Mouse (Mus musculus): ENCODE results near the gene Plcxd2. TPM values are rescaled to one million over a fixed set of nuclear protein-coding genes. Genes with fewer than 3 reads are reported as not detected.

Gene Plcxd2
- total RNA-seq (2022): under 1 TPM; 0.10 to 0.18 (median 0.15) TPM

DNA sequence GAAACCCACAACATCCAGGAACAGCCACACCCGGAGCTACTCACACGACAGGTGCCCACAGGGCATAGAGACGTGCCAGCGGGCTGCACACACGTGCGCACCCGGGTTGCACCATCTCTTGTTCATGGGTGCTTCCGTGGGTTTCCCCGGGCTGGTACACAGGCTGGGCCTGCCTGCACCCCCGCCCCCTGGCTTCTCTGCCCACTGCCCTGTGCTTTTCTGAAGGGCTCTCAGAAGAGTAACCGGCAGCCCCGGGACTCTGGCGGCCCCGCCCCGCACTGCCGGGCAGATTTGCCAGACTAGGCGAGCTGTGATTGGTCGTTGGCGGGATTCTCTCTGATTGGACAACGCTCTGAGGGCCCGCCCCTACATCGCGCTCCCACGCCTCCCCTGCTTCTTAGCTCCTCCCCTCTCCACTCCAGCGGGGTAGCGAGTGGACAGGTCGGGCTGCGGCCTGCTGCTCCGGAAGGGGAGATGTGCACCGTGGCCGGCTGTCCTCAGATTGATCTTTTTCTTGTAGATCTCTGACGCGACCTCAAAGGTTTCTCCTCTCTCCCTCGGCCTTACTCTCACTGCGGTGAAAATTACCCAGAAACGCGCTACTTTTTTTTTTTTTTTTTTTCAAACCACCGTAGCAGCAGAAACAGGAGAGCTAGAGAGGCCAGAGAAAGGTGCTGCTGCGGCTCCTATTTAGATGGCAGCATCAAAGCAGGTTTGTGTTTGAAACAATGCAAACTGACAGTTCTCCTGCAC, at the start of gene Plcxd2:
Plcxd2 (minus strand) TSS at position 66 of the 753 bp plus-strand sequence.
- peak; percentile 90 for DNase-seq (ENCODE audit: low spot score in 2 of 2)

DNA sequence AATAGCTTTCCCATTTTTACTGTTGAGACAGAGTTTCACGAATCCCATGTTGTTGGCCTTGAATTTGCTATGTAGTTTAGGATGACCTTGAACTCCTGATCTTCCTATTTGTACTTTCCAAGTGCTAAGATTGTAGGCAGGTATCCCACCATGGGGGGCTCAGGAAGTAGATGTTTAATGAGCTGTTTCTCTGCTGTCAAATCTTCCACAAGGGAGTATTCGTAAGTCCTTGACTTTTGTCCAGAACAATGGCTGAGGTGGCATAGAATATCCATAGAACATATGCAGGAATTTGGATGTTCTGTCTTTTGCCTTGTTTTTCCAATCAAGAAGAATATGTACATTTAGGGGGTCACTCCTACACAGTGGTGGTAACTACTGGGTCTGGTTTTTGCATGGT, 36.9 kb upstream of the Plcxd2 start:
- DNase-seq (ENCODE audit: low spot score in 2 of 2): no peak

DNA sequence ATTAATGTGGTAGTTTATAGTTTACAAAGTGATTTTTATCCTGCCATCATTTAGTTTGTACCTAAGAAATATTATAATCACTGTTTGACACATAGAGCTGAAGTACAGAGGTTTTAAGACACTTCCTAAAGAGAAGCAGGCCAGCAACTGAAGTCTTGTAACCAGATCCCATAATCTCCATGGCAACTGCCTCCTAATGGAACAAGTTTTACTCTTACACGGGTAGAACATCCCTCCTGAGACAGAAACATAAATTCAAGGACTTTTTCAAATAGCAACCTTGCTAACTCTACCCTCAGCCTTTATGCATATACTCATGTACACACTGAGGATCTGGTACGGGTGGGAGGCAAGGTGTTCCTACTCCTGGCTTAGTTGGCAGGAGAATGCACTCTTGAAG, 26.2 kb upstream of the Plcxd2 start:
- DNase-seq (ENCODE audit: low spot score in 2 of 2): no peak

DNA sequence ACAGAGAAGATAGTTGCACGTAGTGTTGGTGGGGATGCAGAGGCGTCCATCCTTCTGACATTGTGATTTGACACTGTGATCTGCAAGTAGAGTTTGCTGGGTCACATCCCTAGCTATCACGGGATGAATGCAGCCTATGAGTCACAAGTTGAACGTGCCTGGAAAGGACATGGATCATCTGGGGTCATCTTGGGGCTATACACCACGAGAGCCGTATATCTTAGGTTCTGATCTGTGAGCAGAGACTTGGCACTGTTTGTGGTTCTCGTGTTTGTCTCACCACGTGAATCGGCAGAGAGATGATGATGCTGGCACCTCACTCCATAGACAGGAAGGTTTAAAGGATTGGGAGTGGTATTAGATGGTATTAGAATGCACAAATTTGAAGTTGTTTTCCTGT, 23.9 kb upstream of the Plcxd2 start:
- peak in 1 of 2 experiments; percentile 11 for DNase-seq (ENCODE audit: low spot score in 2 of 2)

DNA sequence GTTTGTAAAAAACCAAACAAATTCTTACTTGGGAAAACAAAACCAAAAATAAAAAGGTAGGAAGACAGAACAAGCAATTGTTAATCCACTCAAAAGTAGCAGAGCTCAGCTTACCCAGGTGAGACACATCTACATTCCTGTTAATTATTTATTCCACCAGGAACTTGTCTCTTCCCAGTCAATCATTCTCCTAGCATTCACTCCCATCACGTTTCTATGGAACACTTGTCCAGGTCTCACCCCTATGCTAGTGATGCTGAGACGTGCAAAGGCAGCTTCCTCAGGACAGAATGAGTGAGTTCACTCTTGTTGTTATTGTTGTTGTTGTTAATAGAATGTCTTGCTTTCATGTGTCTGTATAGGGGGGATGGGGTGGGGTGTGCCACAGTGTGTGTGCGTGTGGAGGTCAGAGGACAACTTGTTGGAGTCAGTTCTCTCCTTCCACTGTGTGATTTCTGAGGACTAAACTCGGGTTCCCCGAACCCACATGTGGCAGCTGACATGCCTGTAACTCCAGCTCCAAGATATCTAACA, 13.0 kb upstream of the Plcxd2 start:
- DNase-seq (ENCODE audit: low spot score in 2 of 2): no peak

DNA sequence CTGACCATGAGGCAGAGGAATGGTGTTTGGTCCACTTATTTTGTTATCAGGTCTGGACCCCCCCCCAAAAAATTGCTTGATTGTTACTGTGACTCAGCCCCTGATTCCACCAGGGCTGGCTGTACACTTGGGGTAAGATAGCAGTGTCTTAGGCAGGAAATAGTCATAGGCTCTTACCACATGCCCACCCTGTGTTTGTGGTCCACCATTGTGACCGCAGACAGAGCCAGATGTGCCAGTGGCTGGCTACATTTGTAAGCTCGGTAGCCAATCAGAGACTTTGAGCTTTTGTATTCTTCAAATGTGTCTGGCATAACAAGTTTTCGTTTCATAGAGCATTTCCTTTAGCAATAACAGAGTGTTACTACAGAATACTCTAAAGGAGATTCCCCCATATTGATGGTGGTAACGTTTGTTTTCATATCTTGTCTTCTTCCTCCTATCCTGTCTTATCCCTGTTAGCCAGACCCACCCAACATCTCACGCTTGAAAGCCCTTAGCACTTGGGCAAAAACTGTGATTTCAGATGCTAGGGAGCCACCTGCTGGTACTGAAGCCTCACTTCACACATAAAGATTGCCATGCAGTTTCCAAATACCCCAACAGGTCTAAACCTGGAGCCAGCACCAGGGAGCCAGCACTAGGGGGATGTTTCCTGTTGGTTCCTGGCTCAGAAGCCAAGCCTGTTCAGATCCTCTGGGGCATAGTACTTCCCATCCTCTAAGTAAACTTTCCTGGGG, 12.3 kb upstream of the Plcxd2 start:
- no peak for DNase-seq (ENCODE audit: low spot score in 2 of 2)

DNA sequence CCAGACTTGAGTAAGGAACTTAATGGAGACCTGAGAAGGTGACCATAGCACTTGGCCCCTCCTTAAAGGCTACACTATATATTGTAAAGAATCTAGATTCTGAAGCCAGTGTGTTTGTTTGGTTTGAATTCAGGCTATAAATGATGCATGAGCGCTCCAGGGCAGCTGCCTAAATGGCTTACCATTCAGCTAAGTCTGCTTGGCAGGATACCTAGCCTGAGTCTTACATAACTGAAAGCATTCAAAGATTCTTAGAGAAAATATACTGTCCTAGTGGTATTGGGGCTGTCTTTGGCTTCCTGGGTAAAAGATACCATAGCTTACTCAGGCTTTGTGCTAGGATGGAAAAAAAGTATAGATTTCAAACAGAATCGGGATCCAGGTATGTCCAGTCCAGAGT, 11.3 kb upstream of the Plcxd2 start:
- DNase-seq (ENCODE audit: low spot score in 2 of 2): no peak

DNA sequence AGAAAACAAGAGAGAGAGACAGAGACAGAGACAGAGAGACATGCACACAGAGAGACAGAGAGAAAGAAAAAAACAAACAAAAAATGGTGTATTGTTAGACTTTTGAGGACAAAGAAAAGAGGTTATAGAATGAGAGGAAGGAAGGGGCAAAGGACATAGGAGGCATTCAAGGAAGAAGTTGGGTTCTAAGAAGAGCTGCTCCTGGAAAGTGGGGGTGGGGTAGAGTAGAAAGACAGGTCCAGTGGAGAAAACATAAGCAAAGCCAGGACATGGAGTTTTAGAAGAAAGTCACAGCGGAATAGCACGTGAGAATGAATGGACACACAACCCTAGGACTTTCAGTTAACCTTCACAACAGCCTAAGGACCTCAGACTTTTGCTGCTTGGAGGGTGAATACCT, 10.4 kb upstream of the Plcxd2 start:
- DNase-seq (ENCODE audit: low spot score in 2 of 2): no peak

DNA sequence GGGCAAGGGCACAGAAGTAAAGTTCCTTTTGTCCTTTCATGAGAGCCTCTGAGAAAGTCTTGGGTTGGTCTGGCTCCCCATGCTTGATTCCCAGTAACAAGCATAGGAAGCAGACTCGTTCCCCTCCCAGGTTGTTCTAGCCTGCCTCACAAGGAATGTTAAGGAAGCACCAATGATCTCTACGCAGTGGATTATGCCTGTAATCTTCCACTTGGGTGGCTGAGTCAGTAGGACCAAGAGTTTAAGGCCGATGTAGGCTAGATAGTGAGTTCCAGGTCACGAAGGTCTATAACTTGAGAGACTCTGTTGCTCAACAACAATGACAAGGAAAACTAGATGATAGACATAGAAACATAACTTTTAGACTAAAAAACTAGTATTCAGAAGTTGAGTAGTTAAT, 9.8 kb upstream of the Plcxd2 start:
- no peak for DNase-seq (ENCODE audit: low spot score in 2 of 2)

DNA sequence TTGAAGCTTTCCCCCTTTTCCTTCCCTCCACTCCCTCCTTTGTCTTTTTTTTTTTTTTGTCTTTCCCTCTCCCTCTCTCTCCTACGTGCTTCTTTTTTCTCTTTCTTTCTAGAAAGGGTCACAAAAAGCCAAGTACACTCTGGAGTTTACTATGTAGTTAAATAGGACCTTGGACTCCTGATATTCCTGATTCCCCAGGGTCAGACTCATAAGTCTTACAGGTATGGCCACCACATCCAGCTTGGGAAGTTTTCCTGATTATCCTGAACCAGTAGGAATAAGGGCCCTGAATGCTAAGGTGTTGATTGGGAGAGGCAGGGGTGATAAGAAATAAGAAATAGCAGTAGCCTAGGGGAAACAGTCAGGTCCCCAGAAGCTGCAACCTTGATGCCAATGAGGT, 9.3 kb upstream of the Plcxd2 start:
- DNase-seq (ENCODE audit: low spot score in 2 of 2): no peak

DNA sequence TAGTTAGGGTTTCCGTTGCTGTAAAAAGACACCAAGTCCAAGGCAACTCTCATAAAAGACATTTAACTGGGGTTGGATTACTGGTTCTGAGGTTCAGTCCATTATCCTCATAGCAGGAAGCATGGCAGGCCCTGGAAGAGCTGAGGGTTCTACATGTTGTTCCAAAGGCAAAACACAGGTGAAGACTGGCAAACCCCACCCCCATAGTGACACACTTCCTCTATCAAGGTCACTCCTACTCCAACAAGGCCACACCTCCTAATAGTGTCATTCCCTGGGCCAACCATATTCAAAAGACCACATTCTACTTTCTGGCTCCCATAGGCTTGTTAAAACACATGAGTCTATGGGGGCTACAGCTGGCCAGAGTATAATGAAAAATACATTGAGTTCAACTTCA, 1.7 kb upstream of the Plcxd2 start:
- no peak for DNase-seq (ENCODE audit: low spot score in 2 of 2)

DNA sequence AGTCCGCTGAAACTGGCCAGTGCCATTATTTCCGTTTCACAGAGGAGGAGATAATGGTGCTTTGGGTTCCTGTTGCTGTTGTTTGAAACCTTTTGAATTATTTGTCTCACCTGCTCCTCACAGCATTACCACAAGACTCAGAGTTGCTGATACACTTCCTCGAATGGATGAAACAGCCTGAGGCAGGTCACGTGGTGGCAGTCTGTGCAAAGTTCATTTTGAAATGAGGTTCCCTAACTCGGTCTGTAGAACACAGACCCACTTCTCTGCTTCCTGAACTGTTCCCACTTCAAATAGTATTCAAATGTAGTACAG, 845 bp upstream of the Plcxd2 start:
- no peak for DNase-seq (ENCODE audit: low spot score in 2 of 2)

DNA sequence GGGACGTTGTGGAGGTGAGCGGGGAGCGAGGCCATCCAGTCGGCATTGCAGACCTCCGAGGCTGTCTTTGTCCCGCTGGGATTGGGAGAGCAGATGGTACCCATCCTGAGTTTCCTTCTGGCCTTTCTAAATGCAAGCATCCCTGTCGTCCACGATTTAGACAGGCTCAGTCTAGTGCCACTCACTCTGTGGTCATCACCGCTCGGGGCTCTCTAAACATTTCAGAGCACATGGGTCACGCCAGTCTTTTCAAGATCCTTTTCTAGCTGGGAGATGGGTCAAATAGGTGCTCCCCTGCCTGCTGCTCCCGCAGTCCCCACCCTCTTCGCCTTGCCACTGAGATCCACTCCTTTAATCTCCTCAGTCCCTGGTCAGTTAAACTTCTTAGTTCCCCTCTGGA, 301 bp downstream of the Plcxd2 start:
- no peak for DNase-seq (ENCODE audit: low spot score in 2 of 2)

DNA sequence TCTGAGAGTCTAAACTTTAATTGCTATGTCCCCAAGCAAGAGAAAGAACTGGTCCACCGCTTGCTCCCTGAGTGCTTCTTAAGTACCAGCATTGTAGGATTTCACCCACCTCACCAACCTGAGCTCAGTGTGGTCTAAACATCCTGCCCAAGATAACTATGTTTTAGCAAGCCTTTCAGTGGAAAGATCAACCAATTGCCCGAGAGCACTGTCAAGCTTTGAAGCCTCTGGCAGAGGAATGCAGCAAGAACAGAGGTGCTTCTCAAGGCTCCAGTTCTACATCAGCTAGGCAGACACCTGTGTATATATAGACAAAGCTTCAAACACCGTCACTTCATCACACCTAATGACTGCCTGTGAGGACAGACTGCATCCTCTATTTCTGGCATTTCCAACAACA, 1.3 kb downstream of the Plcxd2 start:
- no peak for DNase-seq (ENCODE audit: low spot score in 2 of 2)

DNA sequence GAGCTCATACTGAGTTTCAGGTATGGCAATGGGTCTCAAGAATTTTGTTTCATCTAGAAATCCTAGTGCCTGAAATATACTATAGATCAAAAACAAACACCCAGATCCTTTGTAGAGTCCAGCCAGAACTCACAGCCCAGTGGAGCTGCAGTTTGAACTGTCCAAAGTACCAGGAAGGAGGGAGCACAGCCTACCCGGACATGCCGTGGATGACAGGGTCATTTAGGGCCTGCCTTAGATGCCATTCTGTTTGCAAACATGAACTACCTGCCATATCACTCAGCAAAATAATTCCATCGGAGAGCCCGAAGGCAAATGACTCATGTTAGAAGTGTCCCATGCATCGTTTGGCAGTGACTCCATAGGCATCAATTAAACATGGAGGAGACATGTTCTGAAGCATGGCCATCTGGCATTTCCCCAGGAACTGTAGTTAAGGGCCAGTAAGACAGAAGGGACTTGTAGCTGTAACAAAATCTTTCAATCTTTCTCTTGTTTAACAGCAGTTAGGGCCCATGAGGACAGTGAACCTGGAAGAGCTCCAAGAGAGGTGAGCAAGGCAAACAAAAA, 1.9 kb downstream of the Plcxd2 start:
- no peak for DNase-seq (ENCODE audit: low spot score in 2 of 2)

DNA sequence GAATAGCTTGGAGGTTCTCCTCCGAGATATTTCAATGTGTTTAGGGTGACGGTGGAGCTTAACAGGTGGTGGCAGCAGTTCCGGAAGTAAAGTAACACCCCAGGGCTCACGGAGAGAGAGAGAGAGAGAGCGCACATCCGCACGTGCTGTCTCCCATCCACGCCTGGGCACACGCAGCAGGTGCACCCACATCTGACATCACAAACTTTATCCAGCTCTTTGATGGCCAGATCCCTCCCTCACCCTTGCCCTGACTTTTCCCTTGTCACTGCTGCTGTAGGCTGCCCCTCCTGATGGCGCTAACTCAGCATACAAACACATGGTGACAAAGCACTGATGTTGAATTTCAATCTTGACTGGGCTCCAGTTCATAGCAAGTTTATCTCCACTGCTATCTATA, 3.8 kb downstream of the Plcxd2 start:
- no peak for DNase-seq (ENCODE audit: low spot score in 2 of 2)

DNA sequence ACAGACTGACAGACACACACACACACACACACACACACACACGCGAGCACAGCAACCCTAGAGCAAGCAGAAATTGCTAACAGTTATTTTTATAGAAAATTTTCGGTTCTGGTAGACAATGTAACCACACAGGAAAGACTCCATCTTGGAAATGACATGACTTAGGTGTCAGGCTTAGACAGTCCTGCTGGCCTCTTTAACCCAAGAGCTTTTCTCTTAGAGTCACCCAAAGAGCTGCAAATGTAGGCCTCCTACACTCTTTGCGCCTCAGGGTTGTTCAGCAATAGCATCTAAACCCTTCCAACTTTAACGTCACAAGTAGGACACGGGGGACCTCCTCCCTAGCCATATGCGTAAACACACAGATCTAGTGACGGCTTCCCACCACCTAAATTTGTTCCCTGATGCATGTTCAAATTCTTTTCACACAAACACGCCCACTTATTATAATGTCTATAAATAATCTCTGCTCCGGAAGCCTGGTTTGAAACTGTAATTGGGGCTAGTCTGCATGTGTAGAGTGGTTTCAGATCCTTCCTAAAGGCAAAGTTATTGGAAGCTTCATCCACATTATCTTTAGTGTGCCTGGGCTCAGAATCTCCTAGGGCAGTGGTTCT, 8.4 kb downstream of the Plcxd2 start:
- DNase-seq (ENCODE audit: low spot score in 2 of 2): no peak

DNA sequence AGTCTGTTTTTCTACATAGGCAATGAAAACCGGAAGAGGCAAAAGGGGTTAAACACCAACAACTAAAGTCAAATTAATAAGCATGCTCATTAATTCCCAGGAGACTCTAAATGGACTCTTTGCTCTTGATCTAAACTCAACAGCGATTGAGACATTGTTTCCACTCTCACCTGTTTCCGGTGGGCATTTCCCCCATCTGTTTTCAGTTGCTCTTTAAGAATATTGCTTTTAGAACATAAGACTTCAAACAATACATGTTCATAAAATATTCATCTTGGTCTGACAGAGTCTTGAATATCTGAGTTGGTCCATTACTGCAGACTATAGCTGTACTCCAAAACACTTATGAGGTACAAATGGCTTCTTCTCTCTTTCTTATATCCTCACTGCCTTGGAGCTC, 9.0 kb downstream of the Plcxd2 start:
- no peak for DNase-seq (ENCODE audit: low spot score in 2 of 2)

DNA sequence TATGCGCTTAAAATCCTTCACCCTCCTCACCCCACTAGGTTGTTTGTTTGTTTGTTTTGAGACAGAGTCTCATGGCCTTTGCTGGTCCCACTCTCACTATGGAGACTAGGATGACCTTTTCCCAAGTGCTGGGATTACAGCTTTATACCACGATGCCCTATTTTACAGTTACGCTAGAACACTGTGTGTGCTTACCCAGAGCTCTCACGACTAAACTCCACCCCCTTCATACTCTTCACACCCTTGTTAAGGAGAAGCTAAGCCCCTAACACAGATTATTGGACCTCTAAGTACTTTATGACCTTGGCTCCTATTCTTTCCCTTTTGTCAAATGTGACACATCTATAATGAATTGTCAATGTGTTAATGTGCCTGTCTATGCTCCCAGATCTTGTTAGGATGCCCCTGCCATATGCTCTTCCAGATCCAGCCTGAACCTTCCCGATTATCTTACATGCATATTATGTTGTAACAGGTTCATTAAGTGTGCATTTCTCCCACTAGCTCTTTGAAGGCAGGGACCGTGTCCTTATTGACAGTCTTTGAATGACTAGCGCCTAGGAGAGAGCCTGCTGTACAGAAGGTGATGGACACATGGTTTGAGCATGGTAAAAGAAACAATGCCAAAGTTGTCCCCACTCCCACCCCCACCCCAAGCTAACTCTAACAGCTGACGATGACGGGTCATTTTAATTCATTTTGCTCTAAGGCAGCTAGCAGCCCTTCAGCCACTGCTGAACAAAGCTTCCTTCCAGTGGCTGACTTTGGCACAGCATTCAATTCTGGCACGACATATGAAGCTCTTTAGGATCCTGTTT, 10.4 kb downstream of the Plcxd2 start:
- no peak for DNase-seq (ENCODE audit: low spot score in 2 of 2)

DNA sequence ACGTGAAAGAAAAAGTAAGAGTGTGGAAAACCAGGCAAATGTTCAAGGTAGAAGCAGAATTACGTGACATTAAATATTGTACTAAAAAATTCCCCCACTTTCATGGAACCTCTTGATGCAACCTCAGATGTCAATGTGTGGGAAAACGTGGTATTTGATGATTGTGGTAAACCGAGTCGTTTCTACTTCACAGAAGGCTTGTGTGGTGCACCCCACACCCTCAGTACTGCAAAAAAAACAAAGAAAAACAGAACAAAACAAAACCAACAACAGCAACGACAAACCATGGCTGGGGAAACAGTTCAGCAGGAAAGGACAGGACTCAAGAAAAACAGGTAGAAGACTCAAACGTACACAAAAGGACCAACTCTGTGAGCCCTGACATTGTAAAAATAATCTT, 11.8 kb downstream of the Plcxd2 start:
- no peak for DNase-seq (ENCODE audit: low spot score in 2 of 2)

DNA sequence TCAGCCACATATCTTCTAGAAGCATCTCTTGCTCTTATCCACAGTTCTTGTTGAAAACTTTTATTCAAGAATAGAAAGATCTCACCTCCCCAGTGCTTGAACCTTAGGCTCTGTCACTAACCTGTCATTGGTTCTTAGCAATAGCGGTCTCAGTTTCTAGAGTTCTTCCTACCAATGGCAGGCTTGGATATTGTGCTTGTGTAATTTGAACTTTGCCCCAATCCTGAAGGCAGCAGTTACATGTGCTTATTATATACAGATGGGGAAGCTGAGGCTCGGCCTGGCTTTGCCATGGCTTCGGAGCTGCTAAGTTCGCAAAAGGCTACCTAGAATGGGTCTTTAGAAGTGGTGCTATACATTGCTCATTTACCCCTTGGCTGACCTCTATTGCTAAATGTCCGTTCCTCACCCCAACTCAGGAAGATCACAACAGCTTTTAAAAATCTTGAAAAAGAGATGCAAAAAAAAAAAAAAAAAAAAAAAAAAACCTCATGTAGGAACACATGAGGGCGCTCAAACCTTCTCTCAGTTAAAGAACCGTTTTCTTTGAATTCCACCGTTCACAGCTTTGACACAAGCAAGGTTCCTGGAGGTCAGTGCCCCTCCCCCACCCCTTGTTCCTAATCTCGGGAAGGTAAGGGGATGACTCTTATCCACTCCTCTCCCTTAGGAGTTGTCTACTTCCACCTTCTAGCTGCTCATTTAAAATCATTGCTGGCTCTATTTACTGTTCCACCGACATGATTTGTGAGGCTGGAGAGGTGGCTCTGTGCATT, 18.9 kb downstream of the Plcxd2 start:
- no peak for DNase-seq (ENCODE audit: low spot score in 2 of 2)

Data from gastrocnemius, adult 8-10 months (tissue).